Mouse (Mus musculus): ENCODE results near the gene Pate2. TPM values are rescaled to one million over a fixed set of nuclear protein-coding genes. Genes with fewer than 3 reads are reported as not detected.

Gene Pate2
- polyA plus RNA-seq, 1 experiment from 2014 or later, result 0.72 TPM

- Histone ChIP-seq H3K9ac (peak overlapping the region; percentile 80), H3K4me2 (peak overlapping the region; percentile 97), H3K9me3 (no peaks in the 10 kb centered on the region), H3K27ac (peak overlapping the region; percentile 74), H3K4me3 (peak overlapping the region; percentile 69), H3K4me1 (peaks cover 18% of the 10 kb centered on the region), H3K27me3 (no peaks in the 10 kb centered on the region), H3K36me3 (peaks cover 13% of the 10 kb centered on the region)
- 2% methylated on average over 31 of the region's 31 CpGs for WGBS
- peak; percentile 83 for ATAC-seq (ENCODE audit: insufficient number of reproducible peaks, insufficient read depth, low FRiP score, low TSS enrichment, low read depth)
Observed at GRCm38 (mm10) chr9:35559009-35559890, 10.8 kb upstream of the Pate2 start.

GRCm38 (mm10) chr9:35561076-35561475 is 9.0 kb upstream of the Pate2 start:
- 92% methylated on average over 11 of the region's 11 CpGs for WGBS
- Histone ChIP-seq H3K27ac (no peak overlapping the region), H3K27me3 (no peaks in the 10 kb centered on the region), H3K9me3 (no peaks in the 10 kb centered on the region), H3K4me1 (peaks cover 18% of the 10 kb centered on the region), H3K4me3 (no peak overlapping the region), H3K9ac (no peak overlapping the region), H3K36me3 (peaks cover 29% of the 10 kb centered on the region), H3K4me2 (no peak overlapping the region)
- ATAC-seq (ENCODE audit: insufficient number of reproducible peaks, insufficient read depth, low FRiP score, low TSS enrichment, low read depth), result no peak

- ATAC-seq (ENCODE audit: insufficient number of reproducible peaks, insufficient read depth, low FRiP score, low TSS enrichment, low read depth), result no peak
- WGBS, result 93% methylated on average over 6 of the region's 6 CpGs
Observed at GRCm38 (mm10) chr9:35561583-35561982, 8.5 kb upstream of the Pate2 start.

GRCm38 (mm10) chr9:35564536-35565240 is 5.4 kb upstream of the Pate2 start:
- 89% methylated on average over 5 of the region's 5 CpGs for WGBS

More at GRCm38 (mm10) chr9:35561583-35561982, 8.5 kb upstream of the Pate2 start:
- Histone ChIP-seq H3K27me3 (no peaks in the 10 kb centered on the region), H3K4me3 (no peak overlapping the region), H3K9ac (no peak overlapping the region), H3K27ac (no peak overlapping the region), H3K4me1 (peaks cover 18% of the 10 kb centered on the region), H3K36me3 (peaks cover 34% of the 10 kb centered on the region), H3K4me2 (no peak overlapping the region), H3K9me3 (no peaks in the 10 kb centered on the region)

GRCm38 (mm10) chr9:35567995-35568394 is 2.1 kb upstream of the Pate2 start:
- H3K27me3 ChIP-seq, result no peaks in the 10 kb centered on the region
- no peak overlapping the region for H3K4me2 ChIP-seq
- H3K36me3 ChIP-seq, result peaks cover 36% of the 10 kb centered on the region
- no peak for ATAC-seq (ENCODE audit: insufficient number of reproducible peaks, insufficient read depth, low FRiP score, low TSS enrichment, low read depth)
- 85% methylated on average over 3 of the region's 3 CpGs for WGBS
- H3K4me1 ChIP-seq, result peaks cover 7% of the 10 kb centered on the region; the same call in 1 of the 2 replicates
- H3K4me3 ChIP-seq, result no peak overlapping the region
- H3K27ac ChIP-seq, result no peak overlapping the region
- H3K9ac ChIP-seq, result no peak overlapping the region
- no peaks in the 10 kb centered on the region for H3K9me3 ChIP-seq

More at GRCm38 (mm10) chr9:35564536-35565240, 5.4 kb upstream of the Pate2 start:
- H3K4me1 ChIP-seq, result peaks cover 14% of the 10 kb centered on the region
- no peaks in the 10 kb centered on the region for H3K27me3 ChIP-seq
- no peak overlapping the region for H3K4me3 ChIP-seq
- no peak for ATAC-seq (ENCODE audit: insufficient number of reproducible peaks, insufficient read depth, low FRiP score, low TSS enrichment, low read depth)
- H3K4me2 ChIP-seq, result no peak overlapping the region
- H3K36me3 ChIP-seq, result peaks cover 48% of the 10 kb centered on the region
- H3K9ac ChIP-seq, result no peak overlapping the region
- H3K27ac ChIP-seq, result no peak overlapping the region
- H3K9me3 ChIP-seq, result no peaks in the 10 kb centered on the region

DNA sequence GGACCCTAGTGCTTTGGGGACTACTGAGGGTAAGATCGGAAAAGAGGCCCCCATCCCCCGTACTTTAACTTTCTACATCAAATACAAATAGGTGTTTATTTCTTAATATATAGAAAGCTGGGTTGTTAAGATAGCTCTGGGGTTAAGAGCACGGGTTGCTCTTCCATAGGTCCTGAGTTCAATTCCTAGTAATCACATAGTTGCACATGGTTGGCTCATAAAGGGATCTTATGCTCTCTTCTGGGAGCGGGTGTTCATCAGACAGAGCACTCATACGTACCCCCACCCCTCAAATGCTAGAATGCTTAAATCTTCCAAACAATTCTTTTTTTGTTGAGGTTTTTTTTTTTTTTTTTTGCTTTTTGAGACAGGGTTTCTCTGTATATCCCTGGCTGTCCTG is 579 bp downstream of the Pate2 start:
- peak overlapping the region; percentile 84 for H3K4me2 ChIP-seq
- 9% methylated on average over 5 of the region's 5 CpGs for WGBS
- peaks cover 16% of the 10 kb centered on the region for H3K27me3 ChIP-seq
- H3K27ac ChIP-seq, result no peak overlapping the region
- peak overlapping the region; percentile 90 for H3K9ac ChIP-seq
- H3K9me3 ChIP-seq, result no peaks in the 10 kb centered on the region
- no peak for ATAC-seq (ENCODE audit: insufficient number of reproducible peaks, insufficient read depth, low FRiP score, low TSS enrichment, low read depth)
- H3K4me3 ChIP-seq, result peak overlapping the region; percentile 78
- H3K4me1 ChIP-seq, result peaks cover 10% of the 10 kb centered on the region; the same call in 1 of the 2 replicates
- peaks cover 23% of the 10 kb centered on the region for H3K36me3 ChIP-seq

DNA sequence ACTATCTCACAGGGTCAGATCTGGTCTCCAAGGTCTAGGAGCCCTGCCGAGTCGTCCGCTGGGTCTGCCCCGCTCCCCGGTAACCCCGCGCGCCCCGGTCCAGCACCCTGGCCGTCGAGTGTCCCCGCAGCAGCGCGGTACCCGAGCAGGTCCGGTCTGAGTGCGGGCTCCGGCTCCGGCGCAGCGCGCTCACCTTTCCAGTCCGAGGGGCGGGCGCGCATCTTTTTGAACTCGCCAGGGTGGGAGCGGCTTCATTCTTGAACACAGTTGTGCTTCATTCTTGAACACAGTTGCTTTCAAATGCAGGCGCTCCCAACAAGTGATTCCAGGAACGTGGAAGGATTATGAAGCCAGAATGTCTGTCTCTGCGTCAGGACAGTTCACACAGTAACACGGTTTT is 4.3 kb downstream of the Pate2 start:
- Histone ChIP-seq H3K27ac (no peak overlapping the region), H3K27me3 (peaks cover 16% of the 10 kb centered on the region), H3K9me3 (no peaks in the 10 kb centered on the region), H3K4me3 (peak overlapping the region; percentile 40), H3K9ac (peak overlapping the region; percentile 68), H3K4me1 (peaks cover 3% of the 10 kb centered on the region; the same call in 1 of the 2 replicates), H3K36me3 (no peaks in the 10 kb centered on the region), H3K4me2 (peak overlapping the region; percentile 67)
- 4% methylated on average over 32 of the region's 32 CpGs for WGBS
- no peak for ATAC-seq (ENCODE audit: insufficient number of reproducible peaks, insufficient read depth, low FRiP score, low TSS enrichment, low read depth)

GRCm38 (mm10) chr9:35587674-35588073 is 17.6 kb downstream of the Pate2 start:
- ATAC-seq (ENCODE audit: insufficient number of reproducible peaks, insufficient read depth, low FRiP score, low TSS enrichment, low read depth), result no peak
- no peak overlapping the region for H3K4me2 ChIP-seq
- no peaks in the 10 kb centered on the region for H3K36me3 ChIP-seq
- no peaks in the 10 kb centered on the region; the same call in 1 of the 2 replicates for H3K9me3 ChIP-seq
- no peak overlapping the region for H3K4me3 ChIP-seq
- WGBS, result 38% methylated on average over 1 of the region's 1 CpGs
- no peaks in the 10 kb centered on the region for H3K27me3 ChIP-seq
- H3K4me1 ChIP-seq, result no peaks in the 10 kb centered on the region
- no peak overlapping the region for H3K9ac ChIP-seq
- no peak overlapping the region for H3K27ac ChIP-seq

GRCm38 (mm10) chr9:35592903-35593302 is 22.8 kb downstream of the Pate2 start:
- ATAC-seq (ENCODE audit: insufficient number of reproducible peaks, insufficient read depth, low FRiP score, low TSS enrichment, low read depth), result no peak
- H3K4me2 ChIP-seq, result no peak overlapping the region
- no peaks in the 10 kb centered on the region for H3K27me3 ChIP-seq
- 15% methylated on average over 2 of the region's 2 CpGs for WGBS
- H3K36me3 ChIP-seq, result no peaks in the 10 kb centered on the region
- no peaks in the 10 kb centered on the region for H3K4me1 ChIP-seq
- H3K27ac ChIP-seq, result no peak overlapping the region
- H3K4me3 ChIP-seq, result no peak overlapping the region
- no peak overlapping the region for H3K9ac ChIP-seq
- H3K9me3 ChIP-seq, result no peaks in the 10 kb centered on the region

- WGBS, result 68% methylated on average over 8 of the region's 8 CpGs
- Histone ChIP-seq H3K9me3 (no peaks in the 10 kb centered on the region), H3K4me1 (no peaks in the 10 kb centered on the region), H3K27ac (no peak overlapping the region), H3K36me3 (no peaks in the 10 kb centered on the region), H3K9ac (no peak overlapping the region), H3K27me3 (no peaks in the 10 kb centered on the region), H3K4me2 (no peak overlapping the region), H3K4me3 (no peak overlapping the region)
- ATAC-seq (ENCODE audit: insufficient number of reproducible peaks, insufficient read depth, low FRiP score, low TSS enrichment, low read depth), result no peak
Observed at GRCm38 (mm10) chr9:35607647-35608405, 37.7 kb downstream of the Pate2 start.

DNA sequence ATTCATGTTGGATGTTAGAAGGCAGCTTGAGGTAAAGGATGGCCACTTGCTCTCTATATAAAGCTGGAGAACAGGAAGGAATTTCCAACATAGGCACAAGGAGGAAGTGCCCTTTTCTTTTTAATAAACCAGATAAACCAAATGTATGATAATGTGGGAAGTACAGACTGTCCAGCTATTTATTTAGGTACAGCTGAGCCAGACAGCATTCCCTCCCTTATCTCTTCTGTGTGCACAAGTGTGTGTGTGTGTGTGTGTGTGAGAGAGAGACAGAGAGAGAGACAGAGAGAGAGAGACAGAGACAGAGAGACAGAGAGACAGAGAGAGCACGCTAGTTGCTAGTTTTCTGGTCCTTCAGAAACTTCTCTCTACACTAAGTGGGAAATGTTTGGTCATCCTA is 41.8 kb downstream of the Pate2 start, which contains the start of gene Pate4:
Gene Pate4 (minus strand): TSS at position 101 of the 400 bp plus-strand sequence.
- Histone ChIP-seq H3K4me1 (no peaks in the 10 kb centered on the region), H3K27ac (no peak within 1 kb of the TSS), H3K4me3 (no peak within 1 kb of the TSS), H3K36me3 (no peaks in the 10 kb centered on the region), H3K4me2 (no peak within 1 kb of the TSS), H3K27me3 (no peaks in the 10 kb centered on the region), H3K9ac (no peak within 1 kb of the TSS), H3K9me3 (no peaks in the 10 kb centered on the region)
- 91% methylated on average over 1 of the region's 1 CpGs for WGBS
- ATAC-seq (ENCODE audit: insufficient number of reproducible peaks, insufficient read depth, low FRiP score, low TSS enrichment, low read depth), result no peak

Data from embryonic facial prominence, embryonic 13.5 days (tissue).